Mouse (Mus musculus): ENCODE results near the gene Cysltr2.

The Cysltr2 gene

GRCm38 (mm10) chr14:73048937-73049336, at the start of gene Cysltr2:
TSS of gene Cysltr2 (minus strand) at chr14:73049114.
- no peak for DNase-seq

- DNase-seq: no peak
Measured at GRCm38 (mm10) chr14:73094802-73095550, 46.1 kb upstream of the Cysltr2 start.

- no peak for DNase-seq
Measured at GRCm38 (mm10) chr14:73092871-73093270, 44.0 kb upstream of the Cysltr2 start.

GRCm38 (mm10) chr14:73088224-73088623, 39.3 kb upstream of the Cysltr2 start:
- DNase-seq: no peak

- DNase-seq: no peak
Measured at GRCm38 (mm10) chr14:73087746-73088145, 38.8 kb upstream of the Cysltr2 start.

GRCm38 (mm10) chr14:73087247-73087646, 38.3 kb upstream of the Cysltr2 start:
- no peak for DNase-seq

- DNase-seq: no peak
Measured at GRCm38 (mm10) chr14:73086425-73086824, 37.5 kb upstream of the Cysltr2 start.

GRCm38 (mm10) chr14:73083563-73083962, 34.6 kb upstream of the Cysltr2 start:
- no peak for DNase-seq

- no peak for DNase-seq
Measured at GRCm38 (mm10) chr14:73064460-73064859, 15.5 kb upstream of the Cysltr2 start.

GRCm38 (mm10) chr14:73058755-73059154, 9.8 kb upstream of the Cysltr2 start:
- no peak for DNase-seq

GRCm38 (mm10) chr14:73057764-73058163, 8.8 kb upstream of the Cysltr2 start:
- DNase-seq: no peak

- no peak for DNase-seq
Measured at GRCm38 (mm10) chr14:73056813-73057212, 7.9 kb upstream of the Cysltr2 start.

GRCm38 (mm10) chr14:73045199-73045928, 3.5 kb downstream of the Cysltr2 start:
- no peak for DNase-seq

GRCm38 (mm10) chr14:73041689-73042088, 7.2 kb downstream of the Cysltr2 start:
- no peak for DNase-seq

- DNase-seq: no peak
Measured at GRCm38 (mm10) chr14:73033290-73033689, 15.6 kb downstream of the Cysltr2 start.

GRCm38 (mm10) chr14:73031218-73031617, 17.7 kb downstream of the Cysltr2 start:
- no peak for DNase-seq

GRCm38 (mm10) chr14:73017272-73017671, 31.6 kb downstream of the Cysltr2 start:
- no peak for DNase-seq

- DNase-seq: no peak
Measured at GRCm38 (mm10) chr14:73015386-73015785, 33.5 kb downstream of the Cysltr2 start.

- no peak for DNase-seq
Measured at GRCm38 (mm10) chr14:73013723-73014544, 35.0 kb downstream of the Cysltr2 start.

- no peak for DNase-seq
Measured at GRCm38 (mm10) chr14:73001814-73002213, 47.1 kb downstream of the Cysltr2 start.

- DNase-seq: peak; percentile 68
Measured at GRCm38 (mm10) chr14:73000325-73000724, 48.6 kb downstream of the Cysltr2 start.

- no peak for DNase-seq
Measured at GRCm38 (mm10) chr14:72998111-72998510, 50.8 kb downstream of the Cysltr2 start.

GRCm38 (mm10) chr14:72986044-72986443, 62.9 kb downstream of the Cysltr2 start:
- DNase-seq: no peak

Measured in right cerebral cortex, postnatal 4 days (tissue).